Mouse (Mus musculus): ENCODE measurements around the gene Cdh23. TPM values are rescaled to one million over a fixed set of nuclear protein-coding genes. Genes with fewer than 3 reads are reported as not detected.

Cdh23 gene
- 0.08 TPM for polyA plus RNA-seq (2014; fragmentation: Illumina TruSeq; extraction: RNeasy Lipid Tissue Mini Kit (QIAGEN cat#74804); ENCODE audit: insufficient read depth, low read depth, low replicate concordance)

DNA sequence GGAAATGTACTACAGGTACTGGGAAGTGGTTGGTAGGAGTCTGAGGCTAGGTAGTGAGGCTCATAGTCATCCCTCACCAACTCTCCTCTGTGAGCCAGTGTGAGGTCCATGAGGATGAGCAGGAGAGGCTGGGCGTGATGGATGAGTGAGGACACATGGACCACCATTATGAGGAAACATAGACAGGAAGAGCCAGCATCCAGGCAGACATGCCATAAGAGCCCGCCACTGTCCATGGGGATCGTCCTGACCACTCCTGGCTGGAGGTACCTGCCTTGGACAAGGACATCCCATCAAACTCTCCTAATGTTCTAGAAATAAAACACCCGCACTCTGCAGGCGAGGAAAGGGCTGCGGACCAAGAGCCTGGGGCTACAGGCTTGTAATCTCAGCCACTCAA lies at the start of gene Cdh23:
TSS of gene Cdh23 (minus strand) at position 101 of the 400 bp plus-strand sequence.

DNA sequence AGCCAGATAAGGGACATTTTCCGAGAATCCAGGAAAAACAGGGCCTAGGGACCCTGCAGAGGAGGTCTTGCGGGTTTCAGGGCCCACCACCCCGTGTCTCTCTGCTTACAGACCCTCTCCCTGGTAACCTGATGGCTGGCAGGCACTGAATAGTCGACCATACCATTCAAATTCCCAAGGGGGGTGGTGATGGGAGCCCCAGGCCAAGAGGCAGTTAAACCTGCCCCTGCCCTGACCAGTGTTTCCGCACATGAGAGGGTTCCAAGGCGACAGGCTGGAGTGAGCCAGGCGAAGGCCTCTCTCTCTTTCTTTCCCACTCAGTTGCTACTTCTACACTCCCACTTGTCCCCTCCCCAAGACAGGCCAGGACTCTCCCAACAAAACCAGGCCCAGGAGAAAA lies 296.8 kb downstream of the Cdh23 start, which contains the start of gene Gm17455:
TSS of gene Gm17455 (plus strand) at position 278 of the 400 bp plus-strand sequence.

DNA sequence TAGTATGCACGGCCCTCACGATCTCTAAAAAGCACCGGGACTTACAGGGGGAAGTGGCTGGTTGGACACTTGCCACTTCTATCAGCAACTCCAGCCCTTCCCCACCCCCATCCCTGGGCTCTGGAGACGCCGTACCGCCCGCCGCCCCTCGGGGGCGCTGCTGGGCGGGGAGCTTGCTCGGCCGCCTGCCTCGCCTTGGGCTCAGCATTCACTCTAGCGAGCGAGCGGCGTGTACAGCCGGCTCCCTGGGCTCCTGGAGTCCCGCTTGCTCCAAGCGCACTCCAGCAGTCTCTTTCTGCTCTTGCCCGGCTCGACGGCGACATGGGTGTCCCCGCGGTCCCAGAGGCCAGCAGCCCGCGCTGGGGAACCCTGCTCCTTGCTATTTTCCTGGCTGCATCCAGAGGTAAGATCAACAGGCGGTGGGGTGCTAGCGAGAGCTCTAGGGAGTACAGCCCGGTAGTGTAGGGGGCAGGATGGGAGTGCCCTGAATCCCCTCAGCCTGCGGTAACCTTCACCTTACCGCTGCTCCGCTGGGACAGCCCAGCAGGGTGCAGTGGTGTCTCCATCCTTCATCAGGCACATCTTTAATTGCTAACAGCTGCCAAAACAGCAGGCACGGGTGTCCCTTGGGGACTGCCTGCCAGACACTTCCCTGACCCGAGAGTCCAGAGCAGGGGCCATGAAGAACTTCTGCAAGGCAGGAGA lies 349.4 kb downstream of the Cdh23 start, which contains the start of gene Vsir:
TSS of gene Vsir (plus strand) at position 151 of the 705 bp plus-strand sequence.

DNA sequence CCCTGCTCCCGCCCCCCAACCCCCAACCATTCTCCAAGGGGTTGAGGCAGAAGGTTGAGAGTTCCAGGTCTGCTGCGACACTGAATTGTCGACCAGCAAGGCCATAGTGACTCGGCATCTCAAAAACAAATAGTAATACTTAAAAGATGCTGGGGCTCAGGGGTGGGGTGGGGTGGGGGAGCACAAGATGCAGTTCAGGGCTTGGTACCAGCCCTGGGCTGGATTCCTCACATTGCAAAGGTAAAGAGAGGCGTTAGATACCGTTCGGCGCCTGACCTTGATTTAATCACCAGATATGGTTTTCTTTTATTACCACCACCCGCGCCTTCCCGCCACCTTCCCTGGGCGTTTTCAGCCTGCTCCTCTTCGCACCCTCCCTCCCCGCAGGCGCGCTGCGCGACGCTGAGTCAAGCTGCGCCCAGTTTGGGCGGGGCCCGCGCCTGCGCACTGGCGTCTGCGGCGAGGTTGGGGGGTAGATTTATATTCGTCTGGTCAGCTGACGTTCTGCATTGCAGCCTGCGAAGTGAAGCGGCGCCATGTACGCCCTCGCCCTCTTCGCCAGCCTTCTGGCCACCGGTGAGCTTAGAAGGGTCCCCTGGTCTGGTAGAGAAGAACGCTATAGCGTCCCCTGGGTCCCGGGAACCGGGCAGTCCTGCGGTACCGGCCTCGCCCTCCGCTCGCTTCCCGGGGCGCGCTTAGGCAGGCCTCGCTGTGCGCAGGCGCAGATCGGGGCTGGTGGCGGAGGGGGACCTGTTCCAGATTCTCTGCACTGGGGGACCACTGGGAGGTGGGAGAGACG lies 418.9 kb downstream of the Cdh23 start, which contains the start of gene Psap:
TSS of gene Psap (plus strand) at position 421 of the 799 bp plus-strand sequence.

Other genes with a start within 250 kb of the Cdh23 start
- gene Slc29a3, start 56.3 kb upstream of the Cdh23 start, polyA plus RNA-seq (2014; fragmentation: Illumina TruSeq; extraction: RNeasy Lipid Tissue Mini Kit (QIAGEN cat#74804); ENCODE audit: insufficient read depth, low read depth, low replicate concordance): 3.0 TPM
- 4.4 TPM for gene Unc5b, start 135.1 kb upstream of the Cdh23 start, polyA plus RNA-seq (2014; fragmentation: Illumina TruSeq; extraction: RNeasy Lipid Tissue Mini Kit (QIAGEN cat#74804); ENCODE audit: insufficient read depth, low read depth, low replicate concordance)